Mouse (Mus musculus) spleen, adult 2 months (tissue): ENCODE data around the gene Kansl2.

Experiments used
- CTCF ChIP-seq: fragments of 200-500 bp; IDR thresholded peaks from 2 replicates; pipeline ENCODE4 v1.5.1; 2011; ENCODE audit warnings: mild to moderate bottlenecking, inconsistent platforms; ENCODE audit not compliant: insufficient read depth, insufficient read length, insufficient replicate concordance; ENCODE audit errors: extremely low read depth
- POLR2A ChIP-seq: fragments of 200-500 bp; IDR thresholded peaks from 2 replicates; pipeline ENCODE4 v1.6.1; 2011; ENCODE audit warnings: low read depth, low read length, inconsistent platforms

- TF ChIP-seq CTCF (no peak), POLR2A (no peak)
Measured at GRCm38 (mm10) chr15:98533035-98533531, 981 bp downstream of the Kansl2 start.
